Mouse (Mus musculus) c-Kit-positive CD71-positive TER-119-positive erythroid progenitor cells, embryonic 14.5 days (primary cell): Measurements from ENCODE around the gene Ikzf1.

ENCODE experiments used
- DNase-seq: peaks from one replicate; pipeline ENCODE4 v3.0.0-alpha.2; 2013; ENCODE audit warnings: low spot score

Gene Ikzf1

DNA sequence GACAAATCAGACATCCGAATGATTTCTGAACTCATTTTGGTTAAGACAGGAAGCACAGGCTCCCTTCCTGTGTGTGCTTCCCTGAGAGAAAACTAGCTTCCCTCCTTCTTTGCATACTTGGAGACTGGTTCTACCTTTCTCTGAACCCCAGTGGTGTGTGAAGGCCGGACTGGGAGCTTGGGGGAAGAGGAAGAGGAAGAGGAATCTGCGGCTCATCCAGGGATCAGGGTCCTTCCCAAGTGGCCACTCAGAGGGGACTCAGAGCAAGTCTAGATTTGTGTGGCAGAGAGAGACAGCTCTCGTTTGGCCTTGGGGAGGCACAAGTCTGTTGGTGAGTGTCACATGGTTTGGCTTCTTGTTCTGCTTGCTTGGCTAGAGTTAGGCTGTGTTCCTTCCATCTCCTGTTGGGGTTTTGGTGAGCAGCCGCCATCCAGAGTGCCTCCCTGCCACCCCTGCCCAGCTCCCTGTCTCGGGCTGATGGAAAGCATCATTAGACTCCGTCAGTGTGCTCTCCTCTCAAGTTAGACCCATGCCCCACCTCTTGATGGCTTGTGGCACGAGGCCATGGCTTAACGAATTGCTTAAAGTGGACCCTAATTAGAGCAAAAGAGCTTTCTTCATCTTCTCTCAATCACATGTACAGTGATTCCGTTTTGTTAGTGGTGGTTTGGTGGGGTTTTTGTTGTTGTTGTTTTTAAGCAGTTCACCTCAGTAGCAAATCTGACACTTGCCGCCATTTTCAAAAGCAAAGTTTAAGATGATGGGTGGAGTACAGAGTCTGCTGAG lies 5.4 kb downstream of the Ikzf1 start:
- DNase-seq, result no peak

DNA sequence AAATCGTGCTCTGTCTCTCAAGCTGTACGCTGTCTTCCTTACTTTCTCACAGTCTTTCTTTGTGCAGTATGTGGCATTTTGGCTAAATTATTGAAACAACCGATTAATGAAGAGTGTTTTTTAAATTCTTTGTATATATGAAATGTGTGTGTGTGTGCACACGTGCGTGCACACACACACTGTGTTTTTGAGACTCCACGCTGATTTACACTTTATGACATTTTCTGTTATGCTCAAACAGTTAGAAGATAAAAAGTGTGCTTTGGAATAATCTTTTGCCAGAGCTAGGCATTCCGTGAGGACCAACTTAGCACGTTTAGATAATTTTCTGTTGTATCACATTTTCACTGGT lies 6.0 kb downstream of the Ikzf1 start:
- no peak for DNase-seq

DNA sequence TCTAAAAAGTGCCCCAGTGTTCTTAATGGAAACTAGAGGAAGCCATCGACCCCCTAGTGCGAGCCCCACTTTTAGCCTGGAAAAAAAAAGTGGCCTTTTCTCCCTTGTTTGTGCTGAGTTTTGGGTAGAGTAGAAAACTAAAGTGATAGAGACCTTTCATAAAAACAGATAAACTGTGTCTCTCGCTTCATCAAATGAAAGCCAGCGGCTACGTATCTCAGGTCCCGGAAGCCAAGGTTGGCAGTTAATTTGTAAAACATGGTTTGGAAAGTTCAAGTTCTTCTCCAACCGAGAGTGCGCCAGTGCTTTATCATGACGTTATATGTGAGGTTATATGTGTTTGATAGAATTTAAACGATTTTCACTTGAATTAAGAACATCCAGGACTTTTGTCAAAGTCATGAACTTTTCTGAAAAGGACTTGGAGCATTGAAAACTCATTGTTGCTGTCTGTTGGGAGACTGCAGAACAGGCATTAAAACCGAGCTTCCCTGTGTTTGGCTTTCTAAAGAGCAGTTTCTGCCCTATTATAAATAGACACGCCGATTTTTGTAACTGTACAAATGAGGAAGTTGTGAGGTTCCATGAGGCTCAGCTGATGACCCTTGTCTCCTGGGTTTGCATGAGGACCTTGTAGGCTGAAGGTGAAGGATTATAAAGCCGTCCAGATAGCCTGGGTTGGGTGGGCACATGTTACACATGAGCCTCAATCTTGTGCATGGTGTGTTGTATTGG lies 6.7 kb downstream of the Ikzf1 start:
- no peak for DNase-seq

DNA sequence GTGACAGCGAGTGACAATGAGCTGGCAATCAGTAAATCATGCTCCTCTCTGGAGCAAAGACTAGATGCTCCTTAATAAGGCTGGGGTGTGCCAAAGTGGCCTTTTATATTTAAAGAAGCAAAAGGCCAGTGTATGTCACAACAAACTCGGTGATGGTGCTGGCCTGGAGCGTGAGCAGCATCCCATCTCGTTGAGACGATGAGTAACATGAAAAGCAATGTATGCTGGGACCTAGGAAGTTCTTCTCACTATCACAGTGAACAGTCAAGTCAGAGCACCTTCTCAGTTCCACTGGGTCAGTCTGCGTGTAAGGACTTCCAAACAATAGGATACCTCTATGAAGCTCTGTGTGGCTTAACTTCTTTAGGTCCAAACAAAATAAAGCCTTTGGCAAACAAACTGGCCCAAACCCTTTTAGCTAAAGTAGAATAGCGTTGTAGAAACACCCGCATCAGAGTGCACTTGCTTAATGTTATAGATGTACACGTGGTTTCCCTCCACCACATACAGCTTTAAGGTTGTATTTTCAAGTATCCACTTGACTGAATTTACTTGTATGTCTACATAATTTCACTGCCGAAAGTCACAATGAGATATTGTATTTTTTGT lies 7.9 kb downstream of the Ikzf1 start:
- DNase-seq, result no peak

DNA sequence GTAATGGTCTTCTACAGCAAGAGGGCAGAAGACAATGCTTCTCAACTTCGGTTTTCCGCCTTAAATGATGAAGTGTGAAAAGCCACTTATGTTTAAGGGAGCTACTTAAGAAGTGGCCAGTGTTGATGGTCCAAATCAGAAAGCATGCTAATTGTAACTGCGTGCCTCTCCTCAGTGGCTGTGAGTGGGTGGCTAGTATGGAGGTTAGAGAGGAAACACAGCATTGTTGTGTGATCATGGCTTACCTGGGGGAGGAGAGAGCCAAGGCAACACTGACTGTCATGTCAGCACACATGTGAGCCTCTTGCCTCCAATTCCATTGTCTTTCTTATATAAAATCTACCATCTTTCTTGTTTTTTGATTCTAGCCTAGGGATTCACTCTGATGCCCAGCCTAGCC lies 8.6 kb downstream of the Ikzf1 start:
- no peak for DNase-seq

DNA sequence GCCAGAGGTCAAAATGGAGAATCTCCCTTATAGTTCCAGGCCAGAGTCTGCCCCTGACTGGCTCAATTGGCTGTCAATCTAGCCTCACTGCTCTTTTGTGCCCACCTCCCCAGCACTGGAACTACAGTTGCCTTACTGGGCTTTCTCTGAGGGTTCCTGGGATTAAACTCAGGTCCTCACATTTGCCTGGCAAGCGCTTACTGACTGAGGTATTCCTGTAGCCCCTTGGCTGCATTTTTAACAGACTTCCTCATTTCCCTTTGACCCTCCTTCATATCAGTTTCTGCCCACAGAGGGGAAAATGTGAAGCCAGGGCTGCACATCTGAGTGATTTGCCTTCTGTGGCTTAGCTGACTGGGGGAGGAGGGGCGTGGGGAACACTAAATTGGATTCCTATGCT lies 9.3 kb downstream of the Ikzf1 start:
- no peak for DNase-seq

DNA sequence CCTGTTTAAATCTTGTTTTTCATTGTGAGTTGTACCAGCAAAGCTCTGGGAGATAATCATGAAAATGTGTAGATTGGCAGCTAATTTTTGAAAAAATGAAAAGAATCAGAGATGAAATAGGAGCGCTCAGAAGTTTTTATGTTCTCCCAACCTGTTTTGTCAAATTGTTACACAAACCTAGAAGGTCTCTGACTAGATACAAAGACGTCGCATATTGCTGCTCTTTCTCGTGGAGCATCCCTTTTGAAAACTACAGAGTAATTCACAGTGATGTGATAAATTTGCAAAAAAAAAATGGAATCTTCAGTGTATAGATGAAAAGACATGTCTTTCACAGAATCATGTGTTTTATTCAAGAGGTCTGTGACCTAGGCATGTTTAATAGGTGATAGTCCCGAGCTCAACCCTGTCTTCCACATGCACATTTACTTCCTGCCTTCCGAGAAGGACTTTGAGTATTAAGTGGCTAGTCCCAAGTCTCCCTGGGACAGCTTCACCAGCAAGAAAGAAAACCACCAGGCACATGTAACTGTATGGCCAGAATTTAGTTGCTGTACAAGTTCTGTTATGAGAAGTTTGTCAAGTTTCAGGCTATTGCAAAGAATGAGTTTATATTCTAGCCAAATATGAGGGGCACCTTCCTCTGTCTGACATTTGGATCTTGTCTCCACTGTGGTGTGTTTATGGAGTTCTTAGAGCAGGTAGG lies 9.8 kb downstream of the Ikzf1 start:
- DNase-seq, result no peak

DNA sequence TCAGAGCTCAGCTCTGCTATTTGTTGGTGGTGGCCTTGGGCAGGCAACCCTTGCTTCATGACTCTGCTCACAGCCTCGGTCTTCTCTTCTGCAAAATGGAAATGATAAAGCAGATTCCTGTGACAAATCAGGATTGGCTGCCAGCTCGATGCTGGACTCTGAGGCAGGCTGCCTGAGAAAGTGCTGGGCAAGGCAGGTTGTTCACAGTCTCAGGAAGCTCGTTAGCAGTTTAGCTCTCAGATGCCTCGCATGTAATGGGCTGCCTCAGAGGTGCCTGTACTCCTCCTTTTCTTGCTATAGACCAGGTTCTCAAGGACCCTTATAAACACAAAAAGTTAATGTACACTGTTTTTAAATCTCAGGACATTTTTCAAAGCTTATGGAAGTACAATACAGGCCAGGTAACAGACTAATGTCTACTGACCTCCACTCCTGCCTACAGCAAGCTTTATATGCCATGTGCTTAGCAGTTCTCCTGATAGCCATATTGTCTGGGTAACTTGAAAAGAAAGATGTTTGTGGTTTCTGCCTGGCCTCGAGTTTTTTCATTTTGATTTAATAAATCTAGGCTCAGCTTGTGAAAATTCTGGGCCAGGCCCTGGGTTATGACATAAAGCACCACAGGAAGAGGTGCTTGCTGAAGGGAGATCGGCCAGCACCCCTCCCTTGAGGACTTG lies 10.5 kb downstream of the Ikzf1 start:
- DNase-seq, result no peak

DNA sequence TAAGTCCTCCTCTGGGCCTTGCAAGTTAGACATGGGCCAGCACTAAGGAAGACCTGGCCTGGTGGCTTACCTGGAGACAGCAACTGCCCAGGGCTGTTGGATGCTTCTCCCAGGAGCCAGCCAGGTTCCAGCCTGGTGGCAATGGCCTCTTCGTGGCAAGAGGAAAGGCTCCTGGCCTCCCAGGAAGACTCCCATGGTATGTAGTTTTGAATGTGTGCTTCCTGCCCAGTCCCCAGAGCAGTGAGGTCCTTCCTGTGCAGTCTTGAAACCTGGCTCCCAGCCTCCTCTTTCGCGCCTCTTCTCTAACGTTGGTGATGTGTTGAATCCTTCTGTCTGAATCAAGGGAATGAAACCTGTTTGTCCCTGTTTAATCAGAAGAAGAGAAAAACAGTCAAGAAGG lies 11.1 kb downstream of the Ikzf1 start:
- no peak for DNase-seq

DNA sequence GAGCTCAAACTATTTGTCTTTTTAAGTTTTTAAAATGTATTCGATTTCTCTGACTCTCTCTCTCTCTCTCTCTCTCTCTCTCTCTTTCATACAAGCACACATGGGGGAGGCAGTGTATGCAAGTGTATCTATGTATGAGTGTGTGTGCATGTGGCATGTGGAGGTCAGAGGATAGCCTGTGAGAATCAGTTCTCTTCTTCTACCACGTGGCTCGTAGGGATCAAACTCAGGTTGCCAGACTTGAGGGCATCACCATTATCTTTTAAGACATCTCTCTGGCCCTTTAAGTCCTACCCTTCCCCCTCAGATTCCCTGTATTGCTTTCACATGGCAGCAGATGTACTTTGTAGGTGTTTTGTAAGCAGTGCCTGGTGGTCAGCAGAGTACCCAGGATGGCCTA lies 12.0 kb downstream of the Ikzf1 start:
- DNase-seq, result no peak

DNA sequence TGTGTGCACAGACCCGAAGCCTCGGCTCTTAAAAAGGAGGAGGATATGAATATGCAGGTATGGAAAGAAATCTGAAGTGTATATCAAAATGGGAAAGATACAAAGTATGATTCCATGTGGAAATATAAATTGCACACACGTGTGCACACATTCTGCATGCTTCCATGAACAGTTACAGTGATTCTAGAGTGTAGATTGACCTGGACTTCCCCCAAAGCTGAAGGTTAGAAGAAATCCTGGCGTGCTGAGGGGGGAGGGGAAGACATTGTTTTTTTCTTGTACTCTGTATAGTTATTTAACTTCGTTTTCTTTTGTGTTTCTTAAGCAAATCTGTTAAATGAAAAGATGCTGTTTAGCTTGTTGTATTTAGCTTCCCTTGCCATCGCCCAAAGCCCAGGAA lies 16.6 kb downstream of the Ikzf1 start:
- DNase-seq, result no peak

DNA sequence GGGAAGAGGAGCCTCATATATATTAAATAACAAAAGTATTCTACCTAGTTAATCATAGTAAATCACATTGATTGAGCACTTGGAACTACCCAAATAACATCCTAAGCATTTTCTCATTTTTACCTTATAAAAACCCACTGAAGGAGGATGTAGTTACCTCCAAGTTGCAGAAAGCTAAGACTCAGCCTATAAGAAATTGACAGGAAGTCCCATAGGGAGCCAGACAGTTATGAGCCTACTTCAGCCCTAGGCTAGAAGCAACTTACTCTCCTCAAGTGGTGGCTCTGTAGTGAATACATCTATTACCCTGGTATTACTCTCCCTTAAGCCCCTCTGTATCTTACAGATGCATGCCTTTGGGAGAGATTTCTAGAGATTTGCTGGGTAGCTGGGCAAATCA lies 19.0 kb downstream of the Ikzf1 start:
- DNase-seq, result no peak

DNA sequence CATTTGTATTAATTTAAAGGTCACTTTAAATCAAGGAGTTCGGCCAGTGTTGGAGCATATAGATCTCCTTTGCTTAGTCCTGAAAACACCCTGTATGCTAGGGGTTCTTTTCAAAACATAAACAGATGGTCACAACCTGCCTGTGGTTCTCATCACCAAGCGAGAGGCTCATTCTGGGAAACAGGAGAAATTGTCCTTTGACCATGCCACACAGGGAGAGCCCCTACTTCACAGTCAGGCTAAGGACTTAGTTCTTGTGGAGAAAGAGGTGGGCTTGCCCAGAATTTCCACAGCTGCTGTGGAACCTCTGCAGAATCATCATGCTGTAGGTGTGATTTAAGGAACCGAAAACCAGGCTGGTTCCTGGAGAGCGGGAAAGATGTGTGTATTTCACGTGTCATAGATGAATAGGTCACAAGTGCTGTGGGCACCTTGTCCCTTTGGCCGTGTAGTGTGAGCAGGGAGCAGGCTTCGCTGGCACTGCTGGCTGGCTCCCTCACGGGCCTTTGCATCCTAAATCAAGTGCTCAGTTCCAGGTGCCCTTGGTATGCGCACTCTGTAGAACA lies 23.4 kb downstream of the Ikzf1 start:
- DNase-seq, result no peak

DNA sequence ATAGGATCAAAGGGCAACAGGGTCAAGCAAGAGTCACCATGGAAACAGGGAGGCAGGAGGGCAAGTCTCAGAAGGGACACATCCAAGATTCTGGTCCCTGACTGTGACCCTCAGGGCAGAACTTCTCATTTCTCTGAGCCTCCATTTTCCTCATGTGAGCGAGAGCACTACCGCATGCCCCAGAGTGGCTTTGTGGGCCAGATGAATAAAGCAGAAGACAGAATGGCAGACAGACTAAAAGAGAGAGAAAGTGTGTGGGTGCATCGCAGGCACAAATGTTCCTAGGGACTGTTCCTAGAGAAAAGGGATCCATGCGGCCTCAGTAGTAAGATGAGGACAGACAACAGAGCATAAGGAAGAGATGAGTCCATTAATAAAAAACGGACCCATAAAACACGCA lies 24.5 kb downstream of the Ikzf1 start:
- no peak for DNase-seq

DNA sequence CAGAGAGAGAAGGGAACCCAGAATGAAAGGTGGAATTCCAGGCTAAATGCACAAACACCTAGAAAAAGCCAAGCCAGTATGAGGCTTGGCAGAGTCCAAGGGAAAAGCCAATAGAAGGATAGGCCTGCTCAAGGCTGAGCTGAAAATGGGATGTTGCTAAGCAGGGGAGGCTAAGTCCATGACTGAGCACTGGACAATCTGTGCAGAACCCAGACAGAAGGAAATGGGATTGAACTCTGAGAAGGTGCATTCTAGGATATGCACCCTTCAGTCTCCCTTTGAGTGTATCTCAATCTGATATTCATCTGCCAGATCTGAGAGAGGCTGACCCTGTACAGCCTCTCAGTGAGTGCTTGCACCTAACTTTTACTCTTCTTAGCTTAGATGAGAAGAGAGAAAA lies 25.9 kb downstream of the Ikzf1 start:
- DNase-seq, result no peak

DNA sequence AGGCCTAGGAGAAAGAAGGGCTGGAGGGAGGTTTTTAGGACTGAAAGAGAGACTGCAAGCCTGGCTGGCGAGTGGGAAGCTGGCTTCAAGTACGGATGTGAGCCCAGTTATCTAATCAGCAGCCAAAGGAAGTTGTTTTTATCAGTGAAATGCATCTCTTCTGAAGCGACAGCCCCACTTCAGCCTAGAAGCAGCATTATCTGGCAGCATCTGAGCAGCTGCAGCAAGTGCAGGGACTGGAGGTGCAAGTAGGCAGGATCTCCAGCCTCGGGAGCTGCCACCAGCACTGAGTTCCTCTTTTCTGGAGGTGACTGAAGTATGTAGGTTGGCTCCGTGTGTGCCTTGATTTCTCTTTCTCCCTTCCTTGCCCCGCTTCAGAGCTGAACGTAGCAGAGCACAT lies 26.9 kb downstream of the Ikzf1 start:
- DNase-seq, result no peak

DNA sequence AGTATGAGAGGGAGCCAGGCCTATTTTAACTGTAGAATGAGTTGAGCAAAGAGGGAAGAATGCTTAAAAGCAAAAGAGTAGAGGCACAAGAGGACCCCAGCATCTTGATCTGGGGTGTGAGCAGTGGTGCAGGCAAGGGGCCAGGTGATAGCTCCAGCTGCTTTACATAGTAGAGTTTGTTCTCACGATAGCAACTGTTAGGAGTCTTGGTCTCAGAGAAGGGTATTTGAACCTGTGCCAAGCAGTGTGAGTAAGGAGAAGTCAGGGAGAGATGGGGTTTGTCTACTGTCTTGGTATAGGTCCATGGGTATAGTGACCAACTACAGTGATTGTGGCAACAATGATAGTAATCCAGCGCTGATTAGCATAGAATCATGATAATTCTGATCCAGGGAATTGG lies 29.9 kb downstream of the Ikzf1 start:
- DNase-seq, result no peak

DNA sequence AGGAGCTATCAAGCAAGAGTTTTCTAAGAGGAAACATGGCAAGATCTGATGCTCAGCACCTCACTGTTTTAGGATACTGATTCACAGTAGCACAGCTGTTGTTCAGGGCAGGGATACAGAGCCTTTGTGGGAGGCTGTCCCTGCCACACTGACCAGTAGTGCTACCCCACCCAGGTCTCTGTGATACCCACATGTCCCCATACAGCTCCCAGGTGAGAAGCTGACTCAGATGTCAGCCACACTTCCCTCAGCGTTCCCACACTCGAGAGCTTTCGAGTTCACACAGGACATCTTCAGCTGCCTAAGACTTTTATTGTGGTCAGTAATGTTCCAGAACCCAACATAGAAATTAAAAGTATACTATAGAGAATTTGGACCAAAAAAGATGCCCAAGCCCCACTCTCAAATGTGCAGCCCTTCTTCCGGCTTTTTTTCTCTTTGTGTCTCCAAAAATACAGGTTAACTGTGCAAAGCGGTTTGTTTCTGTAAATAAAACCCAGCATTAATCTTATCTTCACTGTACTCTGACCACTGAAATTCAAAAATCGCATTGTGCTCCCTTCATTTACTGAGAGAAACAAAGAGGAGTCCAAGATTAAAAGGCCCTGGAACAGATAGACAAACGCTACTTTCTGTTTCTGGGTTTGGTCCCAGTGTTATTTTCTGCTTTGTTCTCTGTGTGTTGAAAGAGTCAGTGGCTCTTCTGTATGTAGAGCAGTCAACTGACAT lies 31.3 kb downstream of the Ikzf1 start:
- DNase-seq, result no peak

DNA sequence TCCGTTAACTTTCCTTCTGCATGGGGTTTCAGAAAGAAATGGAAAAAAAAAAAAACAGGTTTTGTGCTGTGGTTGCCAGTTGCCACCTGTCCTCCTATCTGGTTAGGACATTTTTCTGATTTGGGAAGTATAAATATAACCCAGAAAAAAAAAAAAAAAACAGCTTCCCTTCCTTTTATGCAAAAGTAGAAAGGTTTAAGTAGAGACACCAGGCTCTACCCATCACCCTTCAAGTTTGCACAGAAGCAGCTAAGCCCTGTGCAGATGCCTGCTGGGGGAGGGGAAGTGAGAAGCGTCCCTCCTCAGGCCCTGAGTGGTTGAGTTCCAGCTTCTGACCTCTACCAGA lies 31.9 kb downstream of the Ikzf1 start:
- DNase-seq, result no peak

DNA sequence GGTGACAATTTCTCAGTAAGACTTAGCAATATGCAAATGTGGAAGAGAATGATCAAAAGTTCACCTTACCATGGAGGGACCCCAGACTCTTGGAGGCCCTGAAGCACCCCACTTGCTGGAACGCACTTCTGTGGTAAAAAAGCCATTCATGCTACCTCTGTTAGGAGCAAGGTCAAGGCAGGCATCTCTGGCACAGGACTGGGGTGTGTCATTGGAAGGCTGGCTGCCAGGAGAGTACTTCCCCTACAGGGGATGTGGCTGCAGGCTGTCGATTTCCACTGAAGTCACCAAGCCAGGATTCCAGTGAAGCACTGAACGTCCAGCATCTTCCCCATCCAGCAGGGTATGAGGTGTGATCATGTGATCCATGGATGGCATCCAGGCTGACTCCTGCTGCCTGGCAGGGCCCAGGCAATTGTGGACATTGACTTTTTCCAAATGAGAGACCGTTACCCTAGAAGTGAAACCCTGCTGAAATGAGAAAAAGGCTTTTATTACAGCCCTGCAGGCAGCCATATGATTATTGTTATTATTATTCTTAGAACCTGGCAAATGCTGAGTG lies 32.9 kb downstream of the Ikzf1 start:
- no peak for DNase-seq

DNA sequence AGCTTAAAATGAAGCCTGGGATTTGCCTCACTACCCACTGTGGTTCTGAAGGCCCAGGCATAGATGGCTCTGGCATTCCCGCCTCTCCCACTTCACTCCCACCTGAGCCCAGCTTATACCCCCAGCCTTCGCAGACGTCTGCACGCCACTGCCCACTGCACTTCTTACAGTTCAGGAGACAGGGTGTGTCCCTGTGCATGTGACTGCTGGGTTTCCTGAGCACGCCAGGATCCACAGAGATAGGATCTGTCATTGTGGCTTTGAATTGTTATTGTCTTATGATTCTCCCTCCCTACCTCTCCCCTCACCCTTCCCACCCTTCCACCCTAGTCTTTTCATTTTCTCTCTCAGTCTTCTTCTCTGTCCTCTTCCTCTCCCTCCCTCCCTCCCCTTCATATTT lies 34.9 kb downstream of the Ikzf1 start:
- DNase-seq, result no peak
